Mouse (Mus musculus) cerebellum, adult 2 months (tissue): ENCODE measurements around the gene Ddhd1.

Experiments
- CTCF ChIP-seq: fragments of 200-500 bp; IDR thresholded peaks from 2 replicates; pipeline ENCODE4 v1.5.1; 2011; ENCODE audit warnings: low read depth, mild to moderate bottlenecking, control low read depth, low read length, moderate library complexity, borderline replicate concordance; ENCODE audit not compliant: insufficient read depth
- POLR2A ChIP-seq: fragments of 200-500 bp; IDR thresholded peaks from 2 replicates; pipeline ENCODE4 v1.6.1; 2011; ENCODE audit warnings: low read length, control low read depth, borderline replicate concordance; ENCODE audit not compliant: insufficient read depth

DNA sequence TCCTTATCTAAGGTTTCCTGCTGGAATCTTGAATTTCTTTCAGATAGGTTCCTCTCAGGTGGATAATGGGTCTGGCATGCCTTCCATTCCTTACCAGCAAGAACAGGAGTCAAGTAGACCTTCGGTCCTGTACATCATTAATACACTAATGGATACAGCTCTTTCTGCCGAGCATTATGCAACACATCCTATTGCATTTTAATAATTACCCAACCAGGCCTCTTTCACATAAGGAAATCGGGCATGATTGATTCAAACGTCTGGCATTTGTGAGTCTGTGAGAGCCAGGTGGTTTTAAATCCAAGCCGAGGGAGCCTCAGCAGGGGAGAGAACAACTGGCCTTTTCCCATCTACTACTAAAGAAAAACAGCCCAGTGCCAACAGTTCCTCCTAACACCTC lies 3.6 kb upstream of the Ddhd1 start:
- no peak for TF ChIP-seq CTCF
- TF ChIP-seq POLR2A = no peak
